Mouse (Mus musculus): Measurements from ENCODE around the gene Olfr891.
"Not testable (repeated sequence)": the region's sequence is repeated elsewhere in the genome, so short reads cannot be mapped to it uniquely, and the experiment has no call there.

Gene Olfr891

DNA sequence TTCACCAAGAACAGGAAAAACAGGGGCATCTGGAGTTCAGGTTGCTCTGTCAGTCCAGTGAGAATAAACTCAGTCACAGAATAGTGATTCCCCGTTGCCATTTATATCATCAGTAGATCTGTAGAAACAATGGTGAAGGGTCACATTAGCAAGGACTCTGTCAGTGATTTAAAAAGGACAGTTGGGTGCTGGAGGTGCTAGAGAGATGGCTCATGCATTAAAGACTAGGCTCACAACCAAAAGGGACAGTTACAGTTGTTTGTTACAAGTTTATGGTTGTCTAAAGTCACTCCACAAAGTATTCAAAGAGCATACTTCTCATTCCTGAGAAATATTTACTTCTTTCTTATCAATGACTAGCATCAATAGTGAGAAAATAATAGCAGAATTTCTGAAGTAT, at the start of gene Olfr891:
TSS of gene Olfr891 (minus strand) at position 101 of the 400 bp plus-strand sequence.
- DNase-seq (ENCODE audit: low read depth, low spot score): no peak

GRCm38 (mm10) chr9:38217755-38218154, 37.1 kb upstream of the Olfr891 start, which contains the start of gene Olfr894:
Olfr894 (plus strand) TSS chr9:38218055.
- no peak for DNase-seq (ENCODE audit: low read depth, low spot score)

- DNase-seq (ENCODE audit: low read depth, low spot score): no peak
Measured at GRCm38 (mm10) chr9:38208065-38208464, 27.4 kb upstream of the Olfr891 start, which contains the start of gene Olfr893. Olfr893 (plus strand) TSS chr9:38208365.

- not testable (repeated sequence) for DNase-seq (ENCODE audit: low read depth, low spot score)
Measured at GRCm38 (mm10) chr9:38168341-38168740, 12.3 kb downstream of the Olfr891 start.

- DNase-seq (ENCODE audit: low read depth, low spot score): no peak
Measured at GRCm38 (mm10) chr9:38142217-38142616, 38.4 kb downstream of the Olfr891 start, which contains the start of gene Olfr890. Olfr890 (plus strand) TSS chr9:38142517.

Measured in retina, adult 2 months (tissue).